Mouse (Mus musculus): Measurements from ENCODE around the gene Ddx19b.
A peak's percentile ranks its signal among the peaks of the same experiment; 100 is the strongest.
"Not testable (repeated sequence)": the region's sequence is repeated elsewhere in the genome, so short reads cannot be mapped to it uniquely, and the experiment has no call there.

Ddx19b gene

DNA sequence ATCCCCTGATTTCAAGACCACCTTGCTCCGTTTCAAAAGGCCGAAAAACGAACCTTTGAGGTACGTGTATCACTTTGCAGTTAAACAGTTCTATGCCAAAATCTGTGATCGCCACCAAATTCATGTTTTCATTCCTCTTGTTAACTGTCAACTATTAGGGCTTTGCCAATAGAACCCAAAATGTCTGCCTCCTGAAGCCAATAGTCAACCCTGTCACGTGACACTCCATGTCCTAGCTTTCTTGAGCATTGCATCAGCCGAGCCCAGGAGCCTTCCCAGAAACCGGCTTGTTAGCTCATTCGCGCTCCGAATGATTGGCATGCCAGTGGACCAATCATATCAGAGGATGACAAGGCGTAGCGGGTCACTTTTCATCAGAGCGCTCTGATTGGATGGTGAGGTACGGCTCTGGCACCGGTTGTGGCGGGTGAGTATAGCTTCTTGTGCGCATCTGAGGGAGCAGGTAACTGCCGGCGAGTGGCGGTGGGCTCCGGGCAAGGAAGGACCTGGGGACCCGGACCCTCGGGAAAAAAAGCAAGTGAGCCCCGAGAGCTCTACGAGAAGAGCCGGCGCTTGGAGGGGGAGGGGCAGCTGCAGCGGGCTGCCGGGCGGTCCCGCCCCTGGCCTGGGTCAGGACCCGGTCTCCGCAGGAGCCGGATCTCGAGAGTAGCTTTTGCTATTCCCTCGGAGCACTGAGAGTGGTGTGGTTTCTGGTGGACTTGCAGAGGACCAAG is 2.1 kb upstream of the Ddx19b start:
- DNase-seq (ENCODE audit: low spot score), result peak; percentile 91

DNA sequence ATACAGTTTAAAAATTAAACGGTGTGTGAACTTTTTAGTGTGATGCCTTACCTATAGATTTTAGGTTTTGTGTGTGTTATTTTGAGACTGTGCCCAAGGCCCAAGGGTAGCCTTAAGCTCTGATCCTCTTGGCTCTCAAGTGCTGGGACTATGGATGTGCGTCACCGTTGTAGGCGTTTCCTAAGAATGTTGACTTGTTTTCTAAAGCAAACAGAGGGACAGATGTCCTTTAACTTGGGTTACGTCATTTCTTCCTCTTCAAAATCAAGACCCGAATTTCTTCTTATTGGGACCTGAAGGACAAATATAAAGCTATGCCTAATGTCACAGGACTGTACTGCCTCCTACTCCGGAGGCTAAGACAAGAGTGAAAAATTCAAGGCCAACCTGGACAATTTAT is 1.4 kb upstream of the Ddx19b start, which contains the start of gene Aars:
TSS of gene Aars (plus strand) at position 229 of the 400 bp plus-strand sequence.
- DNase-seq (ENCODE audit: low spot score), result no peak

DNA sequence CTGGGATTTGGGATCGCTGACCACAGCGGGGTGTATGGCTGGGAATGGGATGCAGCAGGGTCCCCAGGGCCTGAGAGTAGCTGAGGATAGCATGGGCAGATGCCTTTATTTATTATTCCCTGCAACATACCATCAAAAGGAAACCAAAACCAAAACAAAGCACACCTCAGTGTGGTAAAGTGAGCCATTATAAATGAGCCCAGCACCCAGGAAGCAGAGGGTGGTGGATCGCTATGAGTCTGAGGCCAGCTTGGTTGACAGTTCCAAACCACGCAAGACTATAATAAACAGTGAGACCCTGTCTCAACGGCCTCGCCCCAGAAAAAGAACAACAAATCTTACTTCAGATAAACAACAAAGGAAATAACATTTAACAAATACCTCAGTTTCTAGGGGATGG is 1.5 kb downstream of the Ddx19b start:
- DNase-seq (ENCODE audit: low spot score), result no peak

DNA sequence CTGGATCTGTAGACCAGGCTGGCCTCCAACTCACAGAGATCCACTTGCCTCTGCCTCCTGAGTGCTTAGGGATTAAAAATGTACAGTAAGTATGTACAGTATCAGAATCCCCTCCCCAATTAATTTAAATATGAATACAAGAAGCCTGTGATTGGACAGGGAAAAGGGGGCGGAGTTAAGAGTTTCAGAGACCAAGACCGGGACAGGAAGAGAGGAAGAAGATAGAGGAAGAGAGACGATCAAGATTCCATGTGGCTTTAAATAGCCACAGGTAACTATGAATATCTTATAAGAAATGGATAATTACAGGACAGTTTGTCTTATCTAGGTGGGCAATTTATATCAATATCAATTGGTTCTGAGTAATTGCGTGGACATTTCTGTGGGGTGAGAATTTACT is 2.0 kb downstream of the Ddx19b start:
- no peak for DNase-seq (ENCODE audit: low spot score)

DNA sequence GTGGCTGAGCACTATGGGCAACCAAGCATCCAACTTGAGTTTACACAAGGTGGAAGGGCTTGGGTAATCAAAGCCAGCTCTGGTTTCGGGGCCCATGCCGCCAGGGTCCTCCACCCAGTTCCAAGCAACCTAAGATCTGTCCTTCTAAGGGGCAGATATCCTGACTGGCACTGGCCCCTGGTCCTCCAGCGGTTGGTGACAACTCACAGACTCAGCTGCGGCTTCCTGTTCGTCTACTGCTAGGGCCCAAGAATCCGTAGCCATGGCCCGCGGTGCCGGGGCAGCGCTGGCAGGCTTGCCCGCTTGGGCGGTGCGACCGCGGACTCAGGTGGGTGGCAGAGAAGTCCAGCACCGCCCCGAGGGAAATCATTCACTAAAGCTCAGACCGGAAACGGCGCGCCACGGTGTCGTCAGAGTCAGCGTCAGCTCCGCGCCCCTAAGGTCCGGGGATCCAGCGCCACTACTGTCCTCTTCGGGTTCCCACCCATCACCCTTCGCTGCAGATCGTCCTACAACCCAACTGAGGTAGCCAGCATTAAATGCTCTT is 4.1 kb downstream of the Ddx19b start:
- peak; percentile 83 for DNase-seq (ENCODE audit: low spot score)

DNA sequence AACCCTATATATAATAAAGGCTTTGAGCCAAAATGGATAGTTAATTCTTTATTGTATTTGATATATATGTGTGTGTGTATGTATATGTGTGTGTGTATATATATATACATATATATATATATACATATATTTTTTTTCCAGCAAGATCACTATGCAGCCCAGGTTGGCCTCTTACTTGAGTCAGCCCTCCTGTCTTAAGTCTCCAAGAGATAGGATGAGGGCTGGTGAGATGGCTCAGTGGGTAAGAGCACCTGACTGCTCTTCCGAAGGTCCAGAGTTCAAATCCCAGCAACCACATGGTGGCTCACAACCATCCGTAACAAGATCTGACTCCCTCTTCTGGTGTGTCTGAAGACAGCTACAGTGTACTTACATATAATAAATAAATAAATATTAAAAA is 4.9 kb downstream of the Ddx19b start:
- not testable (repeated sequence) for DNase-seq (ENCODE audit: low spot score)

DNA sequence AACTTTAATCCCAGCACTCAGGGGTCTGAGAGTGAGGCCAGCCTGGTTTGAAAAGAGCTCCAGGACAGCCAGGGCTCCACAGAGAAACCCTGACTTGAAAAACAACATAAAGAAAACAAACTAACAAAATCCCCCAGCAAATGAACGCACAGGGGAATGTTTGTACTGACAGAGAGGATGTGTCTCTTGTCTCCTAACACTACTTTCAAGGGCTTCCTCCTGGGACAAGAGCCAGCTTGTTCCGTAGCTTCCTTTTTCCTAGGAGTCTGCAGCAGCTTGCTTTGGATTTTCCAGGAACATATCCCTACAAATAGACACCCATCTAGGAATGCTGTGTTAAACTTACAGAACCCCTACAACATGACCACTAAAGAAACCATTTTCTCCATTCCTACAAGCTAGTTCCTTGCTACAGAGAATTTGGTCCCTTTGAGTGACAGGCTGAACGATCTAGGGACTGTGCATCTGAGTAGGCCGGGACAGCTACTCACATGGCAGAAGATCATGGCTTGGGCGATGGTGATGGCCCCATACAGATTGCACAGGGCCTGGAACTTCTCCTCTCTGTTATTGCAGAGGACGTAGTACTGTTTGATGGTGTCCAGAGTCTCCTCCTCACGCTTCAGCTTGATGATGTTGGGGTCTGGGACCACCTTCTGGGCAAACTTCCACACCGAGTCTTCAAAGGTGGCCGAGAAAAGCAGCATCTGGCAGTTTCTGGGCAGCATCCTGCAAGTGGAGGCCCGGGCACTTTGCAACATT is 21.1 kb downstream of the Ddx19b start:
- DNase-seq (ENCODE audit: low spot score), result not testable (repeated sequence)

DNA sequence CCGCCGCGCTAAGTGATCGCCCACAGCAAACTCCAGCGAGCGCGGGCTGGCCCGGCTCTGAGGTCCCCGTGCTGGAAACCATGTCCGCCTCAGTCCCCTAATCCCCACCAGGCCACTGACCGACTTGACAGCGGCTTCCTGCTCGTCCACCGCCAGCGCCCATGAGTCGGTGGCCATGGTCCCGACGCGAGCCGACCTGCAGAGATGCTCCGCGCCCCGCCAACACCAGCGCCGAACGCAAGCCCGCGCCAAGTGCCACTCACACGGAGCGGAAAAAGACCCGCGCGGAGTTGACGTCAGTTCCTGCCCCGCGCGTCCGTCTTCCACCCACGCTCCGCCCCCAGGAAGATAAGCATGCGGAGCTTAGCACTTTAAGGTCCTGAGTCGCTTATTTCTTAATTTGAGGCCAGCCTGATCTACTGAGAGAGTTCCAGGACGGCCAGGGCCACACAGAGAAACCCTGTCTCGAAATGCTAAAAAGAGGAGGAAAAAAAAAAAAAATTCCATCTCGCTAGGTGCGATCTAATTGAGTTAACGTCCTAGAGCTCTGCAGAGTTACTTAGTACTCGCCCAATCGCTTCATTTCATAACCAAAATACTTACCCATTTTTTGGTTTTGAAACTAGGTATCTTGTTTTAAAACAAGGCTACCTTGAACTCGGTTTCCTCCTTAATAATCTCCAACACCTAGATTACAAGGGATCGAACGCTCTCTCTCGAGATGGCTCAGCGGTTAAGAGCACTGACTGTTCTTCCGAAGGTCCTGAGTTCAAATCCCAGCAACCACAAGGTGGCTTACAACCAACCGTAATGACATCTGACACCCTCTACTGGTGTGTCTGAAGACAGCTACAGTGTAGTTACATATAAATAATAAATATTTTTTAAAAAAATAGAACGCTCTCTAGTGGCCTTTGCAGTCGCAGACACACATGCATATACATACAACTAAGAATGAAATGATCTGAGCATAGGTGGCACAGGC is 33.7 kb downstream of the Ddx19b start, which contains the start of gene Ddx19a:
TSS of gene Ddx19a (minus strand) at position 254 of the 985 bp plus-strand sequence.
- DNase-seq (ENCODE audit: low spot score), result peak; percentile 86

DNA sequence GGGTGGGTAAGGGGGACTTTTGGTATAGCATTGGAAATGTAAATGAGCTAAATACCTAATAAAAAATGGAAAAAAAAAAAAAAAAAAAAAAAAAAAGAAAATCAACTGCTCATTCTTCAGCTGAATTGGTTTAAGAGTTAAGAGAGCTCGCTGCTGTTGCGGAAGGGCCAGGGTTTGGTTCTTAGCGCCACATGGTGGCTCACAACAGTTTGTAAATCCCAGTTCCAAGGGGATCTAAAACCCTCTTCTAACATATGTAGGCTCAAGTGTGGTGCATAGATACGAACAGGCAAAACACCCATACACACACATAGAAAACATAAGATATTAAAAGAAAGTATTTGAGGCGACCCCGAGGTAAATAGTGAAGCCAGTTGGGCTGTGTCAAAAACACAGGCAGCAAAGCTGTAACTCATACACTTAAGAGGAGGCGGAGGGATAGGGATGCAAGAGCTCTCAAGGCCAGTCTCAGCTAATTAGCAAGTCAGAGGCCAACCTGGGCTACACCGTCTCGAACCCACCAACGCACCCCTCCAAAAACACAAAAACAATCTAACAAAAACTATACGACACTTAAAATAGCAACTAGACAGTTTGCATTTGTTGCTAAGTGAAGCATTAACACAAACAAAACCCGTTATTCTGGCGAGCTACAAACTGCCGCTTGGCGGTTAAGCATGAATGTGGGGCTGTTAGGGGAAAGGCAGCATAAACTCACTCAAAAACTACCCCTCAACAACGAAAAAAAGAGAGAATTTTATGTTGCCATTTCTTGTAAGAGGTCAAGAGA is 34.7 kb downstream of the Ddx19b start:
- no peak for DNase-seq (ENCODE audit: low spot score)

DNA sequence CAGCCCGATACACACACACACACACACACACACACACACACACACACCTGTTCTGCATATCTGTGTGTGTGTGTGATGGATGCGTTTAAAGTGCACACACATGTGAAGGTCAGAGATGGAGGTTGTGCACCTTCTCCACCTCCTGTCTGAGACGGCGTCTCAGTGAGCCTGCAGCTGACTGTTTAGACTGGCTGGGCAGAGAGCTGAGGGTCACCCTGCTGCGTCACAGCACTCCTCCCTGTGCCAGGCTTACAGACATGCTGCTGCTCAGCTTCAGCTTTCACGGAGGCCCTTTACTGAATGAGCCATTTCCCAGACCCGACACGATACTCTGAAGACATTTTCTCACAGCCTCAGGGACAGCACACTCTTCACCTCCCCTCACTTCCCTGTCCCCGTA is 41.5 kb downstream of the Ddx19b start:
- DNase-seq (ENCODE audit: low spot score), result no peak

DNA sequence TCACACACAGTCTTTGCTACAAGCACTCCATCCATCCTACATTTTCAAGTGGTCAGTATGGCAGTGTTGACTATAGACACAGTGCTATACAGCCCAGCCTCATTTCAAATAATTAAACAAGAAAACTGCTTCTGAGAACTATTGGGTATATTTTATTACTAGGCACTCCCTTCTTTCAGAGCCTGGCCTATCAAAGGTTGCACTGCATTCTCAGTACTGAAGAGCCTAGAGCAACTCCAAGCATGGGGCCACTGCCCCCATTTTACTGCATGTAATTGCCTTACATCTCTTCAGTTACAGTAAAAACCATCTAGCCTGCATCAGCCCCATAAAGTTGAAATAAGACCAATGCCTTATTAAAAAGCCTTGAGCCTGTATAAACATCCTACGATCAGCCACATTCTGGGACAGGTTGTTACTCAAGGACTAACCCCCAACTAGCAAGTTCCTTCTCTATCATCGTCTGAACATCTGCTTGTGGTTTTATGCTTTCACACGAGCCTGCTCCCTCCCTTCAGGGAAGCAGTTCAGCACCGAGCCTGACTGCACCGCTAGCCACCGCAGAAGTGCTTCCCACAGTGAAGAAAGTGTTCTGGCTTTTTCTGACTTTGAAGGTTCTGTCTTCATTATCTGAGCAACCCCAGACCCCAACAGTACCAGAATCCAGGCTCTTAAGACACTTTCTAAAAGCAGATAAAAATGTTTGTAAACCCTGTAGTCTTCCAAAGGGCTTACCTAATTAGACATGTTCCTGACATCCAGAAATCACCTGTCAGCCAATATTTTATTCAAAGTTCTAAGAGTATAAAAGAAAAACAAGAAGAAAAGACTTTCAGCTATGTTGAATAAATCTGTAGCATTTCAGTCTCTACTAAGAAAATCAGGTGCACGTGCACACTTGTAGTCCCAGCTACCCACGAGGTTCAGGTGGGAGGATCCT is 43.5 kb downstream of the Ddx19b start:
- no peak for DNase-seq (ENCODE audit: low spot score)

DNA sequence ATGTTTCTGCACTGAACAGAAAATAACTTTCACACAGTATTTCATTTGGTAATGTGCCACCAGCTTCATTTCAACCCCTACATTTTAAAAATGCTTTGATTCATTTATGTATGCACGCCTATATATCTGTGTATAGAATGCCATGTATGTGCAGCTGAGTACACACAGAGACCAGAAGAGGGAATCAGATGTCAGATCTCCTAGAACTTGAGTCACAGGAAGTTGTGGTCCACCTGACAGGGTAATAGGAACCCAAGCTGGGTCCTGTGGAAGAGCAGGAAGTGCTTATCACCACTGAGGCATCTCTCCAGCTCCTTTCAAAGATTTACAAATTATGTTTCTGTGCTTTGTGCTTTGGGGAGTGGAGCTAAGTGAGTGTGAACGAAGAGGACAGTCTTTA is 50.2 kb downstream of the Ddx19b start:
- no peak for DNase-seq (ENCODE audit: low spot score)

DNA sequence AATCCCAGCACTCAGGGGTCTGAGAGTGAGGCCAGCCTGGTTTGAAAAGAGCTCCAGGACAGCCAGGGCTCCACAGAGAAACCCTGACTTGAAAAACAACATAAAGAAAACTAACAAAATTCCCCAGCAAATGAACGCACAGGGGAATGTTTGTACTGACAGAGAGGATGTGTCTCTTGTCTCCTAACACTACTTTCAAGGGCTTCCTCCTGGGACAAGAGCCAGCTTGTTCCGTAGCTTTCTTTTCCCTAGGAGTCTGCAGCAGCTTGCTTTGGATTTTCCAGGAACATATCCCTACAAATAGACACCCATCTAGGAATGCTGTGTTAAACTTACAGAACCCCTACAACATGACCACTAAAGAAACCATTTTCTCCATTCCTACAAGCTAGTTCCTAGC is 53.6 kb downstream of the Ddx19b start:
- DNase-seq (ENCODE audit: low spot score), result not testable (repeated sequence)

DNA sequence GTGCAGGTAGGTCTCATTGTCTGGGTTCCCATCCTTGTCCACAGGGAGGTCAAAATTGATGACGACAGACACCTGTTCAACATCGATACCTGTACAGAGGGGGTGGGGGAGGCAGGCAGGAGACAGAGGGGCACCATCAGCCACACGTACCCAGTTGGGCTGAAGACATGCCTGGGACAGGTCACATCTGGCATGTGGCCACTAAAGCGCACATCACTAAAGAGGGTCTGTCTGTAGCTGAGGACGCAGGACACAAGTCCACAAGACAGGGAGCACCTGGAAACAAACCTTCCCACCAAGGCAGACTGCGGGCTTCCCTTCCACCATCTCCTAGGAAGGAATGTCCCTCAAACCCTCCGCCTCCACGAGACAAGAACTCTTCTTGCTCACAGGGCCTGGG is 55.0 kb downstream of the Ddx19b start:
- DNase-seq (ENCODE audit: low spot score), result not testable (repeated sequence)

DNA sequence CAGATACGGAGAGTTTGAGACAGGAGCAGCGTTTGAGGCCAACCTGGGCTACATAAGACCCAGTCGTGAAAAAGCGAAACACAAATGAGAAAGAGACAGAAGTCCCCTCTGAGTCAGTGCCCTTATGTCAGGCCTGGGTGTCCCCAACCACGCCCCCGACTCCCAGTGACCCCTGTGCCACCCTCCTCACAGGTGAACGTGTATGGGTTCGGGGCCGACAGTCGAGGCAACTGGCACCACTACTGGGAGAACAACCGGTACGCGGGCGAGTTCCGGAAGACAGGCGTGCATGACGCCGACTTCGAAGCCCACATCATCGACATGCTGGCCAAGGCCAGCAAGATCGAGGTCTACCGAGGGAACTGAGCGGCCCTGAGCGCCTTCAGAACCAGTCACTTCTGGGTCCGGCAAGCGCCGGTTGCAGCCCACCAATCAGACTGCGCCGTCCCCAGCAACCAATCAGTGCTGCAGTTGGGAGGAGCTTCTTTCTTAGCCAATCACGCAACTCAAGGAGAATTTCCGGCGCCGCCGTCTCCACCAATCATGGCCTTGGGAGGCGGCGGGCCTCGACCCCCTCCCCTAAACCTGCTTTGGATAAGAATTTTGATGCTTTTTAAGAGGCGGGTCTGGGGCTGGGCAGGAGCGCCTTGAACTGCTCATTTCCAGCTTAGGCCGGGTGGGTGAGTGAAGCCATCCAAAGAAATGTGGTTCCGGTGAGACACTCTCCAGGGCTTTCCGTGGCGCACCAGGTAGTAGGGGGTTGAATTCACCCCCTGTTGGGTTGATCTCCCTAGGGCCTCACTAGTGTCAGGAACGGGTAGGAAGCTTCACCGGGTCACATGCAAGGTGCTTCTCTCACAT is 61.4 kb downstream of the Ddx19b start:
- peak; percentile 68 for DNase-seq (ENCODE audit: low spot score)

DNA sequence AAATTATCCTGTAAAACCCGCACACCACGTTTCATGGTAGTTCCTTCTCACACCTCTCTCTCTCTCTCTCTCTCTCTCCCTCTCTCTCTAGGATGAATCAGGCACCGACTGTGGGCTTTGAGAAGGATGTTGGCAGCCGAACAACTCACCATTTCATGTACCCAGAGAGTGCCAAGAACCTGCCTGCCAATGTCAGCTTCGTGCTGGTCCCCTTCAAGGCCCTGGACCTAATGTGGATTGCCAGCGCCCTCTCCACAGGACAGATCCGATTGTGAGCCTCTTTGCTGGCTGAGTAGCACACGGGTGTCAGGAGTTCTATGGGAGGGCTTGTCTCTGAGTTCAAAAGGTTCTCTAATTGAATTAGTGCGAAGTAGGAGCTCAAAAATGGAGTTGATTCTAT is 64.2 kb downstream of the Ddx19b start:
- DNase-seq (ENCODE audit: low spot score), result no peak

DNA sequence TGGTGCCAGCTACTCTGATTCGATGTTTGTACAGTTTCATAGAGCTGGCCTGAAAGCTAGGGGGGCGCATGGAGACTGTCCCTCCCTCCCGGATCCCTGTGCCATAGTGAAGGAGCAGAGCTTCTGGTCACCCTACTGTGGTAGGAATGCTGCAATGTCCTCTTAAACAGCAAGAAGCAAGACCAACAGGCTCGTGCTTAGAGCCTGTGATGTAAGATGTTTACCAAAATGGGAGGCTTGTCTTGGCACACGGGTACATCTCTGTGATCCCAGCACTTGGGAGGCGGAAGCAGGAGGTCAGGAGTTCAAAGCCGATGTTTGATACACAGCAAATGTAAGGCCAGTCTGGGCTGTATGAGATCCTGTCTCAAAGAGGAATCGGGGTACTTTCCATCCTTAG is 65.0 kb downstream of the Ddx19b start:
- DNase-seq (ENCODE audit: low spot score), result no peak

DNA sequence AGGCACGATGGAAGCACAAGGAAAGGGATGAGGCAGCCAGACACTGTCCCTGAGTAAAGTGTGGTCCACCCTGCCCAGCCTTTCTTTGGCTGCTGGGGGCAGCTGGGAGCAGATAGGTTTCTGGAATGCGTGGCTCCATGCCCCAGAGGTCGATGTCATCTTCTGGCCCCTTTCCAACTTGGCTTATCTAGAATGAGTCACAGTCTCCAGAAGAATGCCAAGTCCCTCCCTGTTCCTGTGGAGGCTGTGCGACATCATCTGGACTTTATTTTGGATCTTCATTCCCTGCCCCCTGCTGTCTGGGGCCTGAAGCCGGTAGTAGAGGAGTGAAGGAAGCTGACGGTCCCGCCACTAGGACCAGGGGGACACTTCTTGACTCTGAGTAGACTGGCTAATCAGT is 66.0 kb downstream of the Ddx19b start:
- DNase-seq (ENCODE audit: low spot score), result peak; percentile 64

DNA sequence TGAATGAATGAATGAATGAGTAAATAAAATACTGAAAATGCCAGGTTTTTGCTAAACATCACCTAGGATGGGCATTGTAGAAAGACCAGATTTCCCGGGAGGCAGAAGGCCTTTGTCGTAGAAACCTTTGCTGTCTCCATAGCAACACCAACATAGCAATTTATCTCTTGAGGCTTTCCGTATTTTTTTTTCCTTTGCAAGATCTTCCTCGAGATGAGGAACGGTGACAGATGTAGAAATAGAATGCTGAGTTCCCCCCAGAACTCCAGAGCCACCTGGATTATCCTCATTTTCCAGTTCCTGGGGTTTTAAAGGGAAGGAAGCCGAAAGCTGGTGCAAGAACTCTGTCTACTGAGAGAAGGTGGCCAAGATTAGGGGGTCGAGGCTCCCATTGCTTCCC is 66.9 kb downstream of the Ddx19b start:
- DNase-seq (ENCODE audit: low spot score), result no peak

All from urinary bladder, postnatal 25 days (tissue).